Mouse (Mus musculus): ENCODE data around the gene Cyth3.

Gene Cyth3

GRCm38 (mm10) chr5:143634550-143635112, 12.4 kb downstream of the Cyth3 start:
- no peak for DNase-seq (ENCODE audit: low read depth)

DNA sequence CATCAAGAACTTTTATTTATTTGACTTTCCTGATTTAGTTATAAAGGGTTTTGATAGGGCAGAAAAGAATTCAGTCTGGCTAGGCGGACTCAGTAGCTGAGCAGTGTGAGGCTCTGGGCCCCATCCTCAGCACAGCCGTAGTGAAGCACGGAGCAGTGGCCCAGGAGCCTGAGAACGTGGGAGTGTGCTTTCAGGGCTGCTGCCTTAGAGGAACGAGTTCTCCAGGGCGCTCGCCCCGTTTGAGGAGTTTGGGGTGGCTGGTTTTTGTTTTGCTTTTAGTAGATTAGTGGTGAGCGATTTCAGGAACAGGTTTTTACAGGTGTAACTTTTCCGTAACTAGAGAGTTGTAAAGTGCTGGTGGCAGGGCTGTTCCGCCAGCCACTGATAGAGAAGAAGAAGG, 13.1 kb downstream of the Cyth3 start:
- peak; percentile 45 for DNase-seq (ENCODE audit: low read depth)

- no peak for DNase-seq (ENCODE audit: low read depth)
Observed at GRCm38 (mm10) chr5:143636173-143636572, 13.9 kb downstream of the Cyth3 start.

- no peak for DNase-seq (ENCODE audit: low read depth)
Observed at GRCm38 (mm10) chr5:143637832-143638420, 15.7 kb downstream of the Cyth3 start.

GRCm38 (mm10) chr5:143638516-143639270, 16.4 kb downstream of the Cyth3 start:
- DNase-seq (ENCODE audit: low read depth) = no peak

GRCm38 (mm10) chr5:143639329-143639728, 17.1 kb downstream of the Cyth3 start:
- no peak for DNase-seq (ENCODE audit: low read depth)

DNA sequence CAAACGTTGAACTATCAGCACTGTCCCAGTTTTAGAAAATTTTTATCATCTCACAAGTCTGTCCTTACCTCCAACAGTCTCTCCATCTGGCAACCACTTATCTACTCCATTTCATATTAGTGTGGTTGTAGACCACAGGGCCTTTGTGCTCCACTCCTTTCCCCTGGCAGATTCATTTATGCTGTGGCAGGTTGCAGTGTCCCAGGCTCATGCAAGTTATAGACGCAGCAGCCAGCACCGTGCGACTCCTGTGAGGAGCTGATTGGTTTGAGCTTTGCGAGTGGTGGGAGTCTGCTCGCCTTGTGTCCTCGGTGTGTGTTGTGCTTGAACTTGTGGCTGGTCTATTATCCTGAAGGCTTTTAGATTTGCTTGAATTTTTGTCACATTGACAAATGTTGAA, 17.6 kb downstream of the Cyth3 start:
- DNase-seq (ENCODE audit: low read depth) = no peak

DNA sequence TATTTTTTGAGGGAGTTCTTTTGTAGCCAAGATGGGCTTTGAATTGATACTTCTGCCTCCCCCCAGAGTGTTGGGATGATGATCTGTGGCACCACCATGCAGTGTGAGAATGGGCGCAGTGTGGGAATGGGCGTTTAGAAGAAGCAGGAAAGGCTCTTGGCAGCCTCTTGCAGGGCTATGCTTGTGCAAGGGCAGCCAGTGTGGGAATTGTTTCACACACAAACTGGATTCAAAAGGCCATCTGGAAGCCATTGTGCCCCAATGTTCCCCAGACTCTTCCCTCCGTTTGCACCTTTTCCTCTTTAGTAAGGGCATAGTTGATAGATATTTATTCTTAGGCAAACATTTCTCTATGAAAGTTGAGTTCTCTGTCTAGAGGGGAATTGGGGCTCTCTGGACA, 19.3 kb downstream of the Cyth3 start:
- DNase-seq (ENCODE audit: low read depth) = no peak

DNA sequence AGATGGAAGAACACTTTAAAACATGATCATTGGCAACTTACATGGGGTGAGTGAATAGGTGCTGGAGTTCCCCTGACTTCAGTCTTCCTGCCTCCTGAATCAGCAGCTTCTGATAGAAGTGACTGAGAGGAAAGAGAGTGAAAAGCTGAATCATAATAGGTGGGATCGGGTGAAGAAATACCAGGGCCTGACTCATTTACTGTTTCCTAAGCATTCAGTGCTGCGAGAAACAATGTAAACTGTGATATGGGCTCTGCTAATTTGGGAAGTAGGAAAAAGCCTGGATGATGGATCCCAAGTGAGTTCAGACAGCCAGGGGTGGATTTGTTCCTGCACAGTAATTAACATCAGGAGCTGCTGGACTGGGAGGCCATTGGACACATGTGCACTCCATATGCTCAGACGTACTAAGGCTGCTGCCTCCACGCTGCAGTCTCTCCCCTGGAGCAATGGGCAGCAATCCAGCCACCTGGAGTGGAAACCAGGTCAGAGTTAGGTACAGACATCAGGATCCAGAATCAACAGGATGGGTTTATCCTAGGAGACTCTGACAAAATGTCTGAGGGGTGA, 20.1 kb downstream of the Cyth3 start:
- no peak for DNase-seq (ENCODE audit: low read depth)

GRCm38 (mm10) chr5:143645976-143646375, 23.7 kb downstream of the Cyth3 start:
- DNase-seq (ENCODE audit: low read depth) = peak; percentile 32

GRCm38 (mm10) chr5:143647412-143647811, 25.2 kb downstream of the Cyth3 start:
- no peak for DNase-seq (ENCODE audit: low read depth)

DNA sequence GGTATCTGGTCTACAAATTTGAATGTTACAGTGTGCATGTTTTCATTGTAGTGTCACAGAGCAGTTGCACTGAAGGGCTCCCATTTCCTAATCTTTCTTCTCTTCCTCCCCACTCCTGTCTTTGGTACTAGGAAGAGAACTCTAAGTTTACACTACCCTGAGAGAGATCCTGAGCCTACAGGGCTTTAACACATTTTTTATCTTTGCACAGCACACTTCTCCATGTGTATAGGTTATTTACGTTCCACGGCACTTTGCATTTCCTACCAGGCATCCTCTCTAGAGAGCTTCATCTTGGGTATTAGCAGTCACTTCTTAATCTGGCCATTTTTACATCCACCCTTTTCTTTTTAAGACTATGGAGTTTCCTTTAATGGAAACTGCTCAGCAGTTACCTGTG, 25.8 kb downstream of the Cyth3 start:
- DNase-seq (ENCODE audit: low read depth) = no peak

DNA sequence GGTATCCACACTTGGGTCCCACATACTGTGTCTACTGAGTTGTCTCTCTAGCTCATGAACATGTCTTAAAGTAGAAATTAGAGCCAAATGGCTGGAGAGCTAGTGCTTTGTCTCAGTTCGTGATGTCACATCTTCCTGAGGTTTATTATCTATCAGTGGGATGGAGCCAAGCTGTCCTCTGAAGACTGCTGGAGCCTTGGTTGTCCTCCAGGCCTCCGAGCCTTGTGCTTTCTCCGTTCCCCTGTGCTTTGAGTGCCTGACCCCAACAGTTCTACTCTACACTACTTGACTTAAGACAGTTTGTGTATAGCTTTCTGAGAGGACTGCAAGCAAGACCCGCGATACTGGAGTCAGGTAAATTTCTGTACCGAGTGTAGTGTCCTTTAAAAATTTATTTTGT, 26.9 kb downstream of the Cyth3 start:
- no peak for DNase-seq (ENCODE audit: low read depth)

- no peak for DNase-seq (ENCODE audit: low read depth)
Observed at GRCm38 (mm10) chr5:143651855-143652631, 29.8 kb downstream of the Cyth3 start.

GRCm38 (mm10) chr5:143653497-143653896, 31.2 kb downstream of the Cyth3 start:
- DNase-seq (ENCODE audit: low read depth) = no peak

GRCm38 (mm10) chr5:143654670-143655510, 32.6 kb downstream of the Cyth3 start:
- peak; percentile 70 for DNase-seq (ENCODE audit: low read depth)

DNA sequence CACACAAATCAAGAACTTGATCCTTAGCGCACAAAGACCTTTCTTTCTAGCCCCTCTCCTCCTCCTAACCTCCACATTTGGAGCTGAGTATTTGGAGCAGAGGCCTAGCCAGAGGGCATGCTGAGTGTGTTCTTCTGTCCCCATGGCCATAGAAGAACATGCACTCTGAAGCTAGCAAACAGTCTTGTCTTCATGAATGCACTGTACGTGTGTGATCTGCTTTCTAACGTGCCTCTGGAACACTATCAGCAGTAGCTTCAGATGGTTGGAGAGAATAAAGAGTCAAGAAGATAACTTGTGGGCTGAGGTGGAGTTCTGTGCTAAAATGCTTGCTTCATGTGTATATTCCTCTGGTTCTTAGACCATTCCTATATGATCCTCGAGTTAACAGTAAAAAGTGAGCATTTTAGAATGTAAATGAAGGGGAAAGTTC, 33.3 kb downstream of the Cyth3 start:
- DNase-seq (ENCODE audit: low read depth) = peak; percentile 29

- DNase-seq (ENCODE audit: low read depth) = peak; percentile 16
Observed at GRCm38 (mm10) chr5:143656708-143657245, 34.5 kb downstream of the Cyth3 start.

DNA sequence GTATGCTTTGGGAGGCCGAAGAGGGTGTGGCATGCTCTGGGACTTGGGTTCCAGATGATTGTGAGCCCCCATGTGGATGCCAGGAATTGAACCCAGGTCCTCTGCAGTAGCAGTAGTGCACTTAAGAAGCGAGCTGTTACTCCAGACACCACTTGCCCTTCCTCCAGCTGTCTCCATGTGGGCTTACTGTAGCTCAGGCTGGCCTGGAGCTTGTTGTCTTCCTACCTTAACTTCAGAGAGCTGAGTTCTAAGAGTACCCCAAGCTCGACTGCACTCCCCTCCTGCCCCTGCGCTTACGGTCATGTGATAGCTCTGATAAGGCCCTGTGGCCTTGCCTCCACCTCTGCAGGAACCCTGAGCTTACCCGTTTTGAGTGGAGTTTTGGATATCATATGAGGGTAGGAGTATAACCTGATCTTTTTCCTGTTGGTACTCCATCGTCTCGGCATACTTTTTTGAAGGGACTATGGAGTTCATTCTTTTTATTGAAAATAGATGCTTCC, 36.8 kb downstream of the Cyth3 start:
- no peak for DNase-seq (ENCODE audit: low read depth)

DNA sequence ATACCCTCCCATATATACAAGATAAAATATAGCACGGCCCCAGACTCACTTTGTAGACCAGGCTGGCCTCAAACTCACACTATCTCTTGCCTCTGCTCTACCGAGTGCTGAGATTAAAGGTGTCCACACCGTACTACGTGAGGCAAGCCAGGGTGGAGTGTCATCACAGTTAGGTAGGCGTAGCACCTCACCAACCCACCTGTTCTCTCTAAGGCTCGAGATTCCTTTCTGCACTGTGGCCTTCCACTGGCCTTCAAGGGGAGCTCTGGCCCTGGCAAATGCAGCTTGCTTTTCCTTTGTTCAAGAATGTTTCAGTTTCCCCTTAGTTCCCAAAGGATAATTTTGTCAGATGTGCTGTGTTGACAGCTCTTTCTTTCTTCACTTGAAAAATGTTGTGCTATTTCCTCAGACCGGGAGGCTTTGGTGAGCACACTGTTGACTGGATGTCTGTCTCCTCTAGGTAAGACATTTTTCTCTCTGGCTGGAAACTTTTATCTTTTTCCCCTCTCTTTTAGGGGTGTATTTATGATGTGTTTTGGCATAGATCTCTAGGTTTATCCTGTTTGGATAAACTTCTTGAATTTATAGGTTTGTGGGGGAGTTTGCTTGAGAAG, 40.9 kb downstream of the Cyth3 start:
- DNase-seq (ENCODE audit: low read depth) = no peak

All from induced T-regulatory cell, adult 2 months (primary cell).